Mouse (Mus musculus): Measurements from ENCODE around the gene Ttn. TPM values are rescaled to one million over a fixed set of nuclear protein-coding genes. Genes with fewer than 3 reads are reported as not detected.

The Ttn gene
- total and polyA plus RNA-seq, 2 experiments from 2014 or later: 0.41 to 0.99 TPM

DNA sequence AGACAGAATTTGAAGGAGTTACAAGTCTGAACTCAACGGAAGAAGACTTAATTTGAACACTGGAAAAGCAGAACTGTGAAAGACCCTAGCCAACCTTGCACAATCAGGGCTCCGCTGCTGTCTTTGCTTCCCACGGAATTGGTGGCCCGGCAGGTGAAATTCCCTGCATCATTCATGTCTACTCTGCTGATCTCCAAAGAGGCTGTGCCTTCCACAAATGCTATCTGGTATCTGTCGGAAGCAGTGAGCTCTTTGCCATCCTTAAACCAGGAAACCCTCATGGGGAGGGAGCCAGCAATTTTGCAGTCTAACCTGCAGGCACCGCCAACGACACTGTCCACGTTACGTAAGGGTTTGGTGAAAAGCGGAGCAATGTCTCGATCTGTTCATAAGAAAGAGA, 82.5 kb downstream of the Ttn start:
- no peak overlapping the region for H3K4me2 ChIP-seq (ENCODE audit: low read depth, low read length, poor library complexity, severe bottlenecking)
- no peak overlapping the region for H3K4me3 ChIP-seq (ENCODE audit: low read depth, low read length)
- ATAC-seq (ENCODE audit: low FRiP score) (no peak), DNase-seq (ENCODE audit: low spot score) (no peak)
- WGBS: 96% methylated on average over 11 of the region's 11 CpGs
- no peaks in the 10 kb centered on the region for H3K36me3 ChIP-seq (ENCODE audit: insufficient read depth, low read length)
- no peaks in the 10 kb centered on the region for H3K9me3 ChIP-seq (ENCODE audit: low read length)
- no peaks in the 10 kb centered on the region for H3K27me3 ChIP-seq (ENCODE audit: insufficient read depth, low read length)
- H3K27ac ChIP-seq (ENCODE audit: low read depth, low read length): no peak overlapping the region
- TF ChIP-seq CTCF (IDR thresholded peaks at IDR 0.05): no peak
- no peak overlapping the region for H3K9ac ChIP-seq (replicated peaks; ENCODE audit: low read length, poor library complexity, severe bottlenecking)
- H3K4me1 ChIP-seq (ENCODE audit: insufficient read depth, low read length): no peaks in the 10 kb centered on the region

DNA sequence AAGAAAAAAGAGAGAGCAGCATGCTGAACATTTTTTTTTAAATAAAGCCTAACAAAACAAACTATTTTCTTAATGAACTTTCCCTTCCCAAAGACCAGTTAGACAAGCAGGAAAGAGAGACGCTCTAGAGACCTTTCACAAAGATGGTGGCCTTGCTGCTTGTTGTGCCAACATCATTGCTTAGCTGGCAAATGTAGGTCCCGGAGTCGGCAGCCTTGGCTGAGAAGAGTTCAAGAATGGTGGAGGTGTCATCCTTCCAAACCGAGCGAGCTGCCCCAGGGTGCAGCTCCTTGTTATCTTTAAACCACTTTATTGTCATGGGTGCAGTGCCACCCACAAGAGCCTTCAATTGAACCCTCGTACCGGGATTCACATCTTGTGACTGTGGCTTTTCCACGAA, 85.4 kb downstream of the Ttn start:
- no peak for TF ChIP-seq CTCF (IDR thresholded peaks at IDR 0.05)
- 91% methylated on average over 8 of the region's 8 CpGs for WGBS
- no peaks in the 10 kb centered on the region for H3K27me3 ChIP-seq (ENCODE audit: insufficient read depth, low read length)
- H3K9me3 ChIP-seq (ENCODE audit: low read length): no peaks in the 10 kb centered on the region
- H3K27ac ChIP-seq (ENCODE audit: low read depth, low read length): no peak overlapping the region
- no peak for DNase-seq (ENCODE audit: low spot score)
- H3K9ac ChIP-seq (replicated peaks; ENCODE audit: low read length, poor library complexity, severe bottlenecking): no peak overlapping the region
- ATAC-seq (ENCODE audit: low FRiP score): no peak
- H3K4me1 ChIP-seq (ENCODE audit: insufficient read depth, low read length): no peaks in the 10 kb centered on the region
- no peak overlapping the region for H3K4me2 ChIP-seq (ENCODE audit: low read depth, low read length, poor library complexity, severe bottlenecking)
- no peak overlapping the region for H3K4me3 ChIP-seq (ENCODE audit: low read depth, low read length)
- H3K36me3 ChIP-seq (ENCODE audit: insufficient read depth, low read length): no peaks in the 10 kb centered on the region

DNA sequence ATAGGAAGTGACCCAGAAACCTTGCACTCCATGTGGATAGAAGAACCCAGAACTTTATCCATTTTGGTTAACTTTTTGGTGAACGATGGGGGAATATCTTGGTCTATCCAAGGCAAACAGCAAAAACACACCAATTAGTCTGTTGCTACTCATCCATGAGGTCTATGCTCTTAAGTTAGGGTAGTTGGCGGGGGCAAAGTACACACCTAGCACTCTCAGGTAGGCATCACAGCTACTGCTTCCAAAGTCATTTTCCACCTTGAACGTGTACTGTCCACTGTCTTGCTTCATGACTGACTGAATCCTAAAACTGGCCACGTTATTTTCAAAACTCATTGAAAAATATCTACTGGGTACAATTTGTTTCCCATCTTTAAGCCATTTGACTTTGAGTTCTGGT, 87.0 kb downstream of the Ttn start:
- 97% methylated on average over 4 of the region's 4 CpGs for WGBS
- Histone ChIP-seq H3K4me1 (ENCODE audit: insufficient read depth, low read length) (no peaks in the 10 kb centered on the region), H3K9ac (replicated peaks; ENCODE audit: low read length, poor library complexity, severe bottlenecking) (no peak overlapping the region), H3K4me2 (ENCODE audit: low read depth, low read length, poor library complexity, severe bottlenecking) (no peak overlapping the region), H3K27ac (ENCODE audit: low read depth, low read length) (no peak overlapping the region), H3K4me3 (ENCODE audit: low read depth, low read length) (no peak overlapping the region), H3K36me3 (ENCODE audit: insufficient read depth, low read length) (no peaks in the 10 kb centered on the region), H3K27me3 (ENCODE audit: insufficient read depth, low read length) (no peaks in the 10 kb centered on the region), H3K9me3 (ENCODE audit: low read length) (no peaks in the 10 kb centered on the region)
- no peak for TF ChIP-seq CTCF (IDR thresholded peaks at IDR 0.05)
- DNase-seq (ENCODE audit: low spot score) (no peak), ATAC-seq (ENCODE audit: low FRiP score) (no peak)

DNA sequence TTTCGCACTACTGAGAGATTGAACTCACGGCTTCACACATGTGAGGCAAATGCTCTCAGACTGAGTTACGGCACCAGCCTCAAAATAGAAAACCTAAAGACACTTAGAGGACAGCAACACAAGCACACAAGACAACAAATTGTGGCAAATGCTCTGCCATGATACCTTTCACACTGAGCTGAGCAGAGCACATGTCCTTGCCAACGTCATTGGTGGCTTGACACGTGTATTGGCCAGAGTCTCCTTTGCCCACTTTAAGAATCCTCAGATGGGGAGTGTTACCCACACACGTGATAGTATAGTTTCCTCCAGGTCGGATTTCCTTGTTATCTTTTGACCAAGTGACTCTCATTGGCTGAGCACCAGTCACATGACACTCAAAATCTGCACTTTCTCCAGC, 93.6 kb downstream of the Ttn start:
- no peaks in the 10 kb centered on the region for H3K4me1 ChIP-seq (ENCODE audit: insufficient read depth, low read length)
- H3K36me3 ChIP-seq (ENCODE audit: insufficient read depth, low read length): no peaks in the 10 kb centered on the region
- H3K4me3 ChIP-seq (ENCODE audit: low read depth, low read length): no peak overlapping the region
- TF ChIP-seq CTCF (IDR thresholded peaks at IDR 0.05): no peak
- 89% methylated on average over 7 of the region's 7 CpGs for WGBS
- no peak overlapping the region for H3K27ac ChIP-seq (ENCODE audit: low read depth, low read length)
- DNase-seq (ENCODE audit: low spot score) (no peak), ATAC-seq (ENCODE audit: low FRiP score) (no peak)
- H3K9me3 ChIP-seq (ENCODE audit: low read length): no peaks in the 10 kb centered on the region
- H3K27me3 ChIP-seq (ENCODE audit: insufficient read depth, low read length): no peaks in the 10 kb centered on the region
- H3K9ac ChIP-seq (replicated peaks; ENCODE audit: low read length, poor library complexity, severe bottlenecking): no peak overlapping the region
- no peak overlapping the region for H3K4me2 ChIP-seq (ENCODE audit: low read depth, low read length, poor library complexity, severe bottlenecking)

DNA sequence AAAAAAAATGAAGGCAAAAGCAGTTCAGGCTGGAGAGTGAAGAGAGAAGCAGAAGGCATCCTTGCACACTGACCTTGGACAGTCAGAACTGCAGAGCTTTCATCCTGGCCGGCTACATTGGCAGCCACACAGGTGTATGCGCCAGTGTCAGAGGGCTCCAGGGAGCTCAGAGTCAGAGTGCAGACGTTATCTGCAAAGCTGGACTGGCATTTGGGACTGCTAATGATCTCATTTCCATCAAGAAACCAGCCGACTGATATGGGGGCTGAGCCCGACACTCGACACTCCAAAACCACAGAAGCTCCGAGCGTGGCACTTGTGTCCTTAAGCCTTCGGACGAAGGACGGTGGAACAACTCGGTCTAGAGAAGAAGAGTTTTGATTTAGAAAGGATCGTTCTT, 96.5 kb downstream of the Ttn start:
- ATAC-seq (ENCODE audit: low FRiP score): no peak
- WGBS: 84% methylated on average over 13 of the region's 13 CpGs
- H3K27ac ChIP-seq (ENCODE audit: low read depth, low read length): no peak overlapping the region
- H3K4me1 ChIP-seq (ENCODE audit: insufficient read depth, low read length): no peaks in the 10 kb centered on the region
- no peak for TF ChIP-seq CTCF (IDR thresholded peaks at IDR 0.05)
- no peak overlapping the region for H3K4me3 ChIP-seq (ENCODE audit: low read depth, low read length)
- H3K9me3 ChIP-seq (ENCODE audit: low read length): no peaks in the 10 kb centered on the region
- H3K4me2 ChIP-seq (ENCODE audit: low read depth, low read length, poor library complexity, severe bottlenecking): no peak overlapping the region
- no peaks in the 10 kb centered on the region for H3K27me3 ChIP-seq (ENCODE audit: insufficient read depth, low read length)
- DNase-seq (ENCODE audit: low spot score): no peak
- no peaks in the 10 kb centered on the region for H3K36me3 ChIP-seq (ENCODE audit: insufficient read depth, low read length)
- no peak overlapping the region for H3K9ac ChIP-seq (replicated peaks; ENCODE audit: low read length, poor library complexity, severe bottlenecking)

DNA sequence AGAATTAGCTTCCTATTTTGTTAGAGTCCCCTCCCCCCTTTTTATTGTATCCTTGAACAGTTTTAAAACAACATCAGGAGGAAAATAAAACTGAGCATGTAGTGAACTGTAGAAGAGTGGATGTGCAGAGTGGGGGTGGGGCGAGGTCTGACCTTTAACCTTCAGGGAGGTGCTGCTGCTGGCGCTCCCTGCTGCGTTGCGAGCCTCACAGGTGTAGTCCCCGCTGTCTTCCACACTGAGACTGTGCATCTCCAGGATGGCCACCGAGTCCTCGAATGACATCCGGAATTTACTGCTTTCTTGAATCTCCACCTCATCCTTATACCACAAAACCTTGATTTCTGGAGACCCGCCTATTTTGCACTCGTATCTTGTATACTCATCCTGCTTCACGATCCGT, 100.9 kb downstream of the Ttn start:
- no peaks in the 10 kb centered on the region for H3K9me3 ChIP-seq (ENCODE audit: low read length)
- ATAC-seq (ENCODE audit: low FRiP score) (no peak), DNase-seq (ENCODE audit: low spot score) (no peak)
- 89% methylated on average over 12 of the region's 12 CpGs for WGBS
- no peak overlapping the region for H3K9ac ChIP-seq (replicated peaks; ENCODE audit: low read length, poor library complexity, severe bottlenecking)
- H3K27ac ChIP-seq (ENCODE audit: low read depth, low read length): no peak overlapping the region
- H3K27me3 ChIP-seq (ENCODE audit: insufficient read depth, low read length): no peaks in the 10 kb centered on the region
- no peaks in the 10 kb centered on the region for H3K36me3 ChIP-seq (ENCODE audit: insufficient read depth, low read length)
- H3K4me3 ChIP-seq (ENCODE audit: low read depth, low read length): no peak overlapping the region
- TF ChIP-seq CTCF (IDR thresholded peaks at IDR 0.05): no peak
- H3K4me1 ChIP-seq (ENCODE audit: insufficient read depth, low read length): no peaks in the 10 kb centered on the region
- no peak overlapping the region for H3K4me2 ChIP-seq (ENCODE audit: low read depth, low read length, poor library complexity, severe bottlenecking)

DNA sequence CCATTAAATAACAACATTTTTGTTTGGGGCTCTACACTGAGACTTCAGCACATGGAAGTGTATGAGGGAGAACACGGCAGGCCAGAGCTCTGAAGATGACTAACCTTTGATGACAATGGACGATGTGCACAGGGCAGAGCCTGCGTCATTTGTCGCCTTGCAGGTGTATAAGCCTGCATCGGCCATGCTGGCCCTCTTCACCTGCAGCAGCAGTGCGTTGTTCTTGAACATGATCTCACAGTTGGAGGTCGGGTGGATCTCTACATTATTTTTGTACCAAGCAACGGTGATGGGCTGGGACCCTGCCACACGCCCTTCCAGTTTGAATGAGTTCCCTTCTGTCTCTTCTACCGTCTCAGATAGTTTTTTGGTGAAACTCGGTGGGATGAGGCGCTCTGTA, 106.8 kb downstream of the Ttn start:
- Histone ChIP-seq H3K4me3 (ENCODE audit: low read depth, low read length) (no peak overlapping the region), H3K4me1 (ENCODE audit: insufficient read depth, low read length) (no peaks in the 10 kb centered on the region), H3K9ac (replicated peaks; ENCODE audit: low read length, poor library complexity, severe bottlenecking) (no peak overlapping the region), H3K9me3 (ENCODE audit: low read length) (no peaks in the 10 kb centered on the region), H3K27me3 (ENCODE audit: insufficient read depth, low read length) (no peaks in the 10 kb centered on the region), H3K4me2 (ENCODE audit: low read depth, low read length, poor library complexity, severe bottlenecking) (no peak overlapping the region), H3K36me3 (ENCODE audit: insufficient read depth, low read length) (no peaks in the 10 kb centered on the region), H3K27ac (ENCODE audit: low read depth, low read length) (no peak overlapping the region)
- DNase-seq (ENCODE audit: low spot score) (no peak), ATAC-seq (ENCODE audit: low FRiP score) (no peak)
- TF ChIP-seq CTCF (IDR thresholded peaks at IDR 0.05): no peak
- 93% methylated on average over 12 of the region's 12 CpGs for WGBS
